Mouse (Mus musculus) erythroblast, adult 5-6 weeks (primary cell): Measurements from ENCODE around the gene Kirrel3. TPM values are rescaled to one million over a fixed set of nuclear protein-coding genes. Genes with fewer than 3 reads are reported as not detected.
A peak's percentile ranks its signal among the peaks of the same experiment; 100 is the strongest.

Experiments used
- ATAC-seq: replicated peaks from 2 replicates; pipeline ENCODE4 v1.8.0; 2016; ENCODE audit warnings: moderate number of reproducible peaks, mild to moderate bottlenecking, moderate TSS enrichment, inconsistent platforms; ENCODE audit not compliant: poor library complexity, low FRiP score, severe bottlenecking
- total RNA-seq, 2 experiments: library from RNA; stranded (forward) in 1 of 2; stranded (reverse) in 1 of 2; fragments of 150-400 nt in 1 of 2; fragments of 200-764, 138-1000 nt in 1 of 2; gene quantifications; 2 replicates each; pipeline versions ENCODE4 v1.2.3 to v1.2.4; 2015 to 2017; ENCODE audit warnings: low replicate concordance in 2 of 2

Kirrel3 gene
- total RNA-seq, 2 experiments from 2014 or later: not detected

GRCm38 (mm10) chr9:35059881-35060280 lies 574.2 kb downstream of the Kirrel3 start:
- ATAC-seq: no peak

GRCm38 (mm10) chr9:35061446-35061845 lies 575.8 kb downstream of the Kirrel3 start:
- peak; percentile 43; the same call in 1 of the 2 replicates for ATAC-seq
